Mouse (Mus musculus) activated CD4-positive, CD25-positive, alpha-beta regulatory T cell, adult 9 weeks (primary cell): ENCODE measurements around the gene Cbr2. TPM values are rescaled to one million over a fixed set of nuclear protein-coding genes. Genes with fewer than 3 reads are reported as not detected.

Experiments used
- polyA plus RNA-seq: library from polyadenylated mRNA; unstranded; fragments of 100-300 nt; shearing (Covaris generic); gene quantifications from one replicate; pipeline ENCODE4 v1.2.1, GENCODE M21; 2017

Cbr2 gene
- polyA plus RNA-seq = not detected

GRCm38 (mm10) chr11:120731858-120732680, at the start of gene Cbr2:
Gene Cbr2, minus strand, starts transcription at chr11:120732114.

GRCm38 (mm10) chr11:120762672-120763041, 30.7 kb upstream of the Cbr2 start, which contains the start of gene Hmga1b:
Gene Hmga1b, plus strand, starts transcription at chr11:120762794.

GRCm38 (mm10) chr11:120727169-120727527, 4.8 kb downstream of the Cbr2 start, which contains the start of gene Dcxr:
Gene Dcxr, minus strand, starts transcription at chr11:120727281.

GRCm38 (mm10) chr11:120721124-120722066, 10.5 kb downstream of the Cbr2 start, which contains the start of gene Rac3:
Gene Rac3, plus strand, starts transcription at chr11:120721470.

GRCm38 (mm10) chr11:120713580-120714518, 18.1 kb downstream of the Cbr2 start, which contains the start of the genes Cenpx and Lrrc45:
Gene Cenpx, minus strand, starts transcription at chr11:120713738.
Gene Lrrc45, plus strand, starts transcription at chr11:120713925.

Other genes with a start within 250 kb of the Cbr2 start
- gene Mrpl12, start 247.5 kb downstream of the Cbr2 start, polyA plus RNA-seq = 82.5 TPM
- 8.4 TPM for gene Slc25a10, start 240.3 kb downstream of the Cbr2 start, polyA plus RNA-seq
- not detected for gene Gcgr, start 201.4 kb downstream of the Cbr2 start, polyA plus RNA-seq
- 101 TPM for gene Mcrip1, start 182.4 kb downstream of the Cbr2 start, polyA plus RNA-seq
- not detected for gene Ppp1r27, start 181.0 kb downstream of the Cbr2 start, polyA plus RNA-seq
- gene P4hb, start 158.9 kb downstream of the Cbr2 start, polyA plus RNA-seq = 240 TPM
- gene Arhgdia, start 150.5 kb downstream of the Cbr2 start, polyA plus RNA-seq = 868 TPM
- gene Alyref, start 133.7 kb downstream of the Cbr2 start, polyA plus RNA-seq = 6.0 TPM
- 135 TPM for gene Anapc11, start 133.7 kb downstream of the Cbr2 start, polyA plus RNA-seq
- gene Npb, start 123.6 kb downstream of the Cbr2 start, polyA plus RNA-seq = 0.55 TPM
- 156 TPM for gene Pcyt2, start 114.2 kb downstream of the Cbr2 start, polyA plus RNA-seq
- gene Sirt7, start 106.9 kb downstream of the Cbr2 start, polyA plus RNA-seq = 199 TPM
- 11.0 TPM for gene Mafg, start 98.5 kb downstream of the Cbr2 start, polyA plus RNA-seq
- gene Pycr1, start 88.3 kb downstream of the Cbr2 start, polyA plus RNA-seq = 0.64 TPM
- not detected for gene Myadml2, start 84.0 kb downstream of the Cbr2 start, polyA plus RNA-seq
- not detected for gene Notum, start 70.9 kb downstream of the Cbr2 start, polyA plus RNA-seq
- gene Aspscr1, start 59.1 kb downstream of the Cbr2 start, polyA plus RNA-seq = 132 TPM
- gene Cenpx, start 18.4 kb downstream of the Cbr2 start, polyA plus RNA-seq = 117 TPM
- 70.9 TPM for gene Lrrc45, start 18.2 kb downstream of the Cbr2 start, polyA plus RNA-seq
- gene Rac3, start 10.6 kb downstream of the Cbr2 start, polyA plus RNA-seq = not detected
- 19.4 TPM for gene Dcxr, start 4.8 kb downstream of the Cbr2 start, polyA plus RNA-seq
- 1.3 TPM for gene Hmga1b, start 30.7 kb upstream of the Cbr2 start, polyA plus RNA-seq
- 2.7 TPM for gene Rfng, start 52.1 kb upstream of the Cbr2 start, polyA plus RNA-seq
- gene Gps1, start 52.2 kb upstream of the Cbr2 start, polyA plus RNA-seq = 152 TPM
- gene Dus1l, start 64.3 kb upstream of the Cbr2 start, polyA plus RNA-seq = 70.6 TPM
- 68.8 TPM for gene Fasn, start 92.4 kb upstream of the Cbr2 start, polyA plus RNA-seq
- 0.50 TPM for gene Ccdc57, start 200.8 kb upstream of the Cbr2 start, polyA plus RNA-seq
- gene Slc16a3, start 216.4 kb upstream of the Cbr2 start, polyA plus RNA-seq = 24.1 TPM